Mouse (Mus musculus) forebrain, embryonic 16.5 days (tissue): Measurements from ENCODE around the gene Tnnt3. TPM values are rescaled to one million over a fixed set of nuclear protein-coding genes. Genes with fewer than 3 reads are reported as not detected.

Experiments
- ATAC-seq: fragments of 200-750 bp; cut with Nextera tagmentation; 2 replicates; pipeline ENCODE4 v1.8.0; 2017; ENCODE audit warnings: mild to moderate bottlenecking, moderate library complexity
- H3K27ac ChIP-seq: fragments of 300-500 bp; sonication (generic); 2 replicates; pipeline ENCODE4 v1.5.1; 2014; ENCODE audit warnings: low read length, control low read depth
- H3K27me3 ChIP-seq: fragments of 300-500 bp; sonication (generic); replicated peaks from 2 replicates; pipeline ENCODE4 v1.6.1; 2014; ENCODE audit warnings: low read length; ENCODE audit not compliant: control insufficient read depth, insufficient read depth
- H3K36me3 ChIP-seq: fragments of 300-500 bp; sonication (generic); 2 replicates; pipeline ENCODE4 v1.6.1; 2014; ENCODE audit not compliant: control insufficient read depth, insufficient read depth
- H3K4me1 ChIP-seq: fragments of 300-500 bp; sonication (generic); replicated peaks from 2 replicates; pipeline ENCODE4 v1.6.1; 2014; ENCODE audit warnings: low read length; ENCODE audit not compliant: control insufficient read depth, insufficient read depth
- H3K4me2 ChIP-seq: fragments of 300-500 bp; sonication (generic); 2 replicates; pipeline ENCODE4 v1.6.1; 2014; ENCODE audit warnings: mild to moderate bottlenecking, low read length, control low read depth
- H3K4me3 ChIP-seq: fragments of 300-500 bp; sonication (generic); replicated peaks from 2 replicates; pipeline ENCODE4 v1.5.1; 2014; ENCODE audit warnings: mild to moderate bottlenecking, low read length, control low read depth
- H3K9ac ChIP-seq: fragments of 300-500 bp; sonication (generic); replicated peaks from 2 replicates; pipeline ENCODE4 v1.6.1; 2014; ENCODE audit warnings: low read depth, low read length, control low read depth
- H3K9me3 ChIP-seq: fragments of 300-500 bp; sonication (generic); 2 replicates; pipeline ENCODE4 v1.6.1; 2016; ENCODE audit warnings: low read length; ENCODE audit not compliant: control insufficient read depth
- WGBS: fragments of 180-500 bp; shearing (Covaris S2); extraction: QIAGEN DNeasy Blood & Tissue Kit; methylation state at CpG from one replicate; pipeline ENCODE4 v1.1.7; 2014; 5-methylcytosine and 5-hydroxymethylcytosine counted together
- polyA plus RNA-seq: library from polyadenylated mRNA; unstranded; fragments of >200 nt; fragmentation: Nextera tagmentation; extraction: Ambion mirVana; gene quantifications from 2 replicates; pipeline ENCODE4 v1.2.1, GENCODE M21; 2015

Gene Tnnt3
- polyA plus RNA-seq, 1 experiment from 2014 or later = 0.73 TPM

GRCm38 (mm10) chr7:142510021-142510777 lies 11.6 kb downstream of the Tnnt3 start:
- Histone ChIP-seq H3K4me1 (peaks cover 17% of the 10 kb centered on the region), H3K9ac (no peak overlapping the region), H3K4me2 (no peak overlapping the region), H3K27me3 (no peaks in the 10 kb centered on the region), H3K4me3 (no peak overlapping the region), H3K36me3 (no peaks in the 10 kb centered on the region), H3K27ac (peak overlapping the region; percentile 24; the same call in 1 of the 2 replicates), H3K9me3 (no peaks in the 10 kb centered on the region)
- ATAC-seq = 0 out of 2 replicates have a peak, but pooled peaks have one; percentile 47
- WGBS = 13% methylated on average over 12 of the region's 12 CpGs

DNA sequence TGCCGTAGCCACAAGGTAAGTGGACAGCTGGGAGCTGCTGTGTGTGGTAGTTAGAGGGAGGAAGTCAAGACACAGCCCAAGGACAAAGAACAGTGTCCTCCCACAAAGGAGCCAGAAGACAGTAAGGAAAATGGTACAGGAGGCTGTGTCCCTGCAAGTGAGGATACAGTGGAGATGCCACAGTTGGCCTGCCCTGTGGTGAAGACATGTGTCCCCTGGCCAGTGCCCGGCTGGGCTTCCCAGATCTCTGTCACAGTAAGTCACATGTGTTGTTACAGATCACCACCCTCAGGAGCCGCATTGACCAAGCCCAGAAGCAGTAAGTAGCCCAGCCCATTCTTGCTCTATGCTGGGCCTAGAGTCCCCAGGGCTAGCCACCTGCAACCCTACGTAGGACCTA lies 15.4 kb downstream of the Tnnt3 start:
- no peak overlapping the region for H3K9ac ChIP-seq
- H3K4me1 ChIP-seq = peaks cover 8% of the 10 kb centered on the region; the same call in 1 of the 2 replicates
- H3K4me3 ChIP-seq = no peak overlapping the region
- H3K27me3 ChIP-seq = no peaks in the 10 kb centered on the region
- H3K36me3 ChIP-seq = no peaks in the 10 kb centered on the region
- WGBS = 87% methylated on average over 4 of the region's 4 CpGs
- ATAC-seq = no peak
- H3K27ac ChIP-seq = no peak overlapping the region
- H3K4me2 ChIP-seq = no peak overlapping the region
- no peaks in the 10 kb centered on the region for H3K9me3 ChIP-seq

DNA sequence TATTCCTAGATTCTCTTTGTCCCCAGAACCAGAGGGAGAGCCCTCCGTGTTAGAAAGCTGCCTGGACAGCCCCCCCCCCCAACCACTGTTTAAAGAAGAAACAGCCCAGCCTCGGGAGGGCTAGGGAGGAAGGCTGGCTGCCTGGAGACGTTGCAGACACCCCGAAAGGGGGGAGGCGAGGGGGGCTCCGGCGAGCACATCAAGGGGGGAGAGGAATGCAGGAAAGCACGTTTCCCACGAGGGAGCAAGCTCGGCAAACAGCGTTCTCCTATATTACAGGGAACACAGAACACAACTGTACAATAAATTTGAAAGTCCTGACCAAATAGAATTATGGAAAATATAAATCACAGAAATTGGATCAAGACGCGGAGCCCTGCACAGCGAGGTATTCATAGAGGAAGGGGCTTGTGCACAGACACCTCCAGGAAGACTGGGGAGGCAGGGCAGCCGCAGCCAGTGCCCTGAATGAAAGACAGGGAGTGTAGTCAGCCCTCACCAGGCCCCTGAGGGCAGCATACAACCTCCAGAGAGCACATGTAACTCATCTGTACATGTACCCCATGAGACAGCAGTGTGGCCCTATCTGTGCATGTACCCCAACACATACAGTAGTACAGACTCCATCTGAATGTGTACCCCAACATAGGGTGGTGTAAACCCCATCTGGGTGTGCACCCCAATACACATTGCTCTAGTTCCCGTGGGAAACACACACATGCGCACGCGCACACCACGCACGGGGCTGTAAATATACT lies 17.8 kb downstream of the Tnnt3 start:
- 48% methylated on average over 21 of the region's 21 CpGs for WGBS
- Histone ChIP-seq H3K9ac (0 out of 2 replicates have a peak overlapping the region, but pooled peaks have one; percentile 20), H3K4me3 (no peak overlapping the region), H3K36me3 (no peaks in the 10 kb centered on the region), H3K9me3 (no peaks in the 10 kb centered on the region), H3K27me3 (no peaks in the 10 kb centered on the region), H3K4me2 (no peak overlapping the region), H3K4me1 (0 out of 2 replicates have a peak, but pooled peaks cover 3% of the 10 kb centered on the region), H3K27ac (no peak overlapping the region)
- ATAC-seq = peak; percentile 10; the same call in 1 of the 2 replicates

GRCm38 (mm10) chr7:142517531-142517930 lies 18.9 kb downstream of the Tnnt3 start:
- WGBS = 76% methylated on average over 3 of the region's 3 CpGs
- Histone ChIP-seq H3K4me1 (0 out of 2 replicates have a peak, but pooled peaks cover 3% of the 10 kb centered on the region), H3K27ac (no peak overlapping the region), H3K36me3 (no peaks in the 10 kb centered on the region), H3K27me3 (no peaks in the 10 kb centered on the region), H3K4me2 (no peak overlapping the region), H3K9me3 (no peaks in the 10 kb centered on the region), H3K9ac (no peak overlapping the region), H3K4me3 (no peak overlapping the region)
- ATAC-seq = no peak

- Histone ChIP-seq H3K4me1 (0 out of 2 replicates have a peak, but pooled peaks cover 3% of the 10 kb centered on the region), H3K27me3 (no peaks in the 10 kb centered on the region), H3K27ac (no peak overlapping the region), H3K36me3 (no peaks in the 10 kb centered on the region), H3K9me3 (no peaks in the 10 kb centered on the region), H3K4me3 (no peak overlapping the region), H3K9ac (no peak overlapping the region), H3K4me2 (no peak overlapping the region)
- no peak for ATAC-seq
- 91% methylated on average over 4 of the region's 4 CpGs for WGBS
Measured at GRCm38 (mm10) chr7:142520331-142520730, 21.7 kb downstream of the Tnnt3 start.

DNA sequence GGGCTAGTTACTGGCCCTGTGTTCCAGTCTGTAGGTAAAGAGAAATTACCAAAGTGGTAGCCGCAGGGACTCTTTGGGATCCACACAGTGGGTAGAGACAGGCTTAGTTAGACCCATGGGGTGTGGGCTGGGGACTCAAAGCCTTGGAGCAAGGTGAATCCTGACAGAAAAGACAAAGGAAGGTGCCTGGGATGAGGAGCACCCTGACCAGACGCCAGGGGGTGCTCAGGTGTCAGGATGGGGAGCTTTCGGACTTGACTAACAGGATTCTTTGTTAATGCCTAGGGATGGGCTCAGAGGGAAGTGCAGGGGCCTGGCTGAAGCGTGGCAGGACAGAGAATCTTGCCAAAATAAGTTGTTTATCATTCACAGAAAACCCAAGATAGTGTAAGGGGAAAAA lies 23.7 kb downstream of the Tnnt3 start:
- 20% methylated on average over 4 of the region's 4 CpGs for WGBS

GRCm38 (mm10) chr7:142523200-142523990 lies 24.8 kb downstream of the Tnnt3 start:
- WGBS = 66% methylated on average over 17 of the region's 17 CpGs
- Histone ChIP-seq H3K9me3 (no peaks in the 10 kb centered on the region), H3K27ac (no peak overlapping the region), H3K36me3 (no peaks in the 10 kb centered on the region), H3K9ac (no peak overlapping the region), H3K4me3 (no peak overlapping the region), H3K4me2 (no peak overlapping the region), H3K4me1 (peaks cover 3% of the 10 kb centered on the region; the same call in 1 of the 2 replicates), H3K27me3 (no peaks in the 10 kb centered on the region)
- no peak for ATAC-seq

More for the DNA sequence above, 23.7 kb downstream of the Tnnt3 start:
- H3K4me3 ChIP-seq = no peak overlapping the region
- ATAC-seq = no peak
- H3K36me3 ChIP-seq = no peaks in the 10 kb centered on the region
- H3K27me3 ChIP-seq = no peaks in the 10 kb centered on the region
- no peak overlapping the region for H3K9ac ChIP-seq
- H3K9me3 ChIP-seq = no peaks in the 10 kb centered on the region
- H3K4me1 ChIP-seq = peaks cover 3% of the 10 kb centered on the region; the same call in 1 of the 2 replicates
- H3K4me2 ChIP-seq = no peak overlapping the region
- H3K27ac ChIP-seq = no peak overlapping the region

DNA sequence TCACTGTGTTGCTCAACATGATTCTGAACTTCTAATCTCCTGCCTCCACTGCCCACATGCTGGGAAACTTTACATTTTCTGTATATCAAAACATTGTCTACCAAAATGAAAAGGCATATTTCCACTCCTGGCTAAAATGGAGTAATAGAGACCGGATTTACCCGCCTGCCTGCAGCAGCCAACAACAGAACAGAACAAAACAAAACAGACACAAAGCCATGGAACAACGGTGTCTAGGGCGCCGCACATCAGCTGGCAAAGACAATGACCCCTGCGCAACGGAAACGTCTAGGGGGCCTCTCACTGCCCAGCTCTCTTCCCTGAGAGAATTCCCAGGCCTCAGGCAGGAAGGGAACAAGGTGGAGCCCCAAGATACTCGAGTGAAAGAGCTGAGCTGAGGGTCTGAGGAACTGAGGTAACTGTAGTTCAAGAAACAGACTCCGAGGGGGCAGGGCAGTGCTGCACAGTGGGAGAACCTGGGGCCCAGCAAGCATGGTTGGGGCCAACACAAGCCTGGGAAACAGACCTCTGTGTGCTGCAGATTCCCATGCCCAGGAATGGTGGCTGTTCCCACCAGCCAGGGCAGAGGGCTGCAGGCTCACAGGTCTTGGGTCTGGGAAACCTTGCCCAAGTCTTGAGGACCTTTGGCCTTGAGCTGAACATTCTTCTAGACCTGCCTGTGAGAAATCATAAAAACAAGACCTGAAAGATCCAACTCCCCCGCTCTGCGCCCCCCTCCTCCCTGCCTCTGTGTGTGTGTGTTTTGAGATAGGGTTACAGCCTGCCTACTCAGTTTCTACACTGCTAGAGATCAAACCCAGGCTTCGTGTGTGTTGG lies 26.9 kb downstream of the Tnnt3 start:
- Histone ChIP-seq H3K9me3 (no peaks in the 10 kb centered on the region), H3K4me1 (peaks cover 3% of the 10 kb centered on the region; the same call in 1 of the 2 replicates), H3K9ac (no peak overlapping the region), H3K36me3 (no peaks in the 10 kb centered on the region), H3K4me3 (no peak overlapping the region), H3K27ac (no peak overlapping the region), H3K27me3 (no peaks in the 10 kb centered on the region), H3K4me2 (no peak overlapping the region)
- ATAC-seq = no peak
- WGBS = 27% methylated on average over 13 of the region's 13 CpGs
